Mouse (Mus musculus) lung, adult 2 months (tissue): Measurements from ENCODE around the gene Taok3.

Source experiments
- CTCF ChIP-seq: fragments of 200-500 bp; IDR thresholded peaks from 2 replicates; pipeline ENCODE4 v1.5.1; 2011; ENCODE audit warnings: mild to moderate bottlenecking, low read length, control low read depth; ENCODE audit not compliant: insufficient read depth
- POLR2A ChIP-seq: fragments of 200-500 bp; IDR thresholded peaks from 2 replicates; pipeline ENCODE4 v1.6.1; 2011; ENCODE audit warnings: low read depth, mild to moderate bottlenecking, control low read depth, low read length, borderline replicate concordance; ENCODE audit errors: extremely low read depth

GRCm38 (mm10) chr5:117178486-117178885, 58.6 kb downstream of the Taok3 start:
- no peak for TF ChIP-seq CTCF
- no peak for TF ChIP-seq POLR2A
